Mouse (Mus musculus) heart, embryonic 10.5 days (tissue): ENCODE results near the gene Irf7. TPM values are rescaled to one million over a fixed set of nuclear protein-coding genes. Genes with fewer than 3 reads are reported as not detected.
A peak's percentile ranks its signal among the peaks of the same experiment; 100 is the strongest.

ENCODE experiments used
- DNase-seq: peaks from one replicate; pipeline ENCODE4 v3.0.0-alpha.2; 2017; ENCODE audit warnings: low spot score
- H3K27ac ChIP-seq: fragments of 300-500 bp; sonication (generic); 2 replicates; pipeline ENCODE4 v1.5.1; 2016; ENCODE audit warnings: mild to moderate bottlenecking
- H3K27me3 ChIP-seq: fragments of 300-500 bp; sonication (generic); 2 replicates; pipeline ENCODE4 v1.6.1; 2016; ENCODE audit warnings: mild to moderate bottlenecking; ENCODE audit not compliant: poor library complexity, insufficient read depth, severe bottlenecking
- H3K36me3 ChIP-seq: fragments of 300-500 bp; sonication (generic); 2 replicates; pipeline ENCODE4 v1.6.1; 2016; ENCODE audit warnings: mild to moderate bottlenecking, moderate library complexity
- H3K4me1 ChIP-seq: fragments of 300-500 bp; sonication (generic); 2 replicates; pipeline ENCODE4 v1.6.1; 2016; ENCODE audit warnings: mild to moderate bottlenecking
- H3K4me3 ChIP-seq: fragments of 300-500 bp; sonication (generic); 2 replicates; pipeline ENCODE4 v1.5.1; 2016; ENCODE audit warnings: mild to moderate bottlenecking, moderate library complexity
- H3K9me3 ChIP-seq: fragments of 300-500 bp; sonication (generic); 2 replicates; pipeline ENCODE4 v1.6.1; 2016; ENCODE audit warnings: mild to moderate bottlenecking, moderate library complexity
- WGBS: fragments of 180-500 bp; shearing (Covaris S2); methylation state at CpG from one replicate; pipeline ENCODE4 v1.1.7; 2016; 5-methylcytosine and 5-hydroxymethylcytosine counted together
- microRNA counts: library from miRNA; unstranded; fragments of <30 nt; microRNA quantifications from one replicate; lab custom pipeline; 2017
- microRNA-seq: library from miRNA; unstranded; fragments of <30 nt; microRNA quantifications from one replicate; pipeline ENCODE4, GENCODE M21; 2017
- polyA plus RNA-seq: library from polyadenylated mRNA; unstranded; fragments of >200 nt; fragmentation: Nextera tagmentation; extraction: Ambion mirVana; gene quantifications from 2 replicates; pipeline ENCODE4 v1.2.1, GENCODE M21; 2016

Irf7 gene
- polyA plus RNA-seq, 1 experiment from 2014 or later: 0.39 TPM

DNA sequence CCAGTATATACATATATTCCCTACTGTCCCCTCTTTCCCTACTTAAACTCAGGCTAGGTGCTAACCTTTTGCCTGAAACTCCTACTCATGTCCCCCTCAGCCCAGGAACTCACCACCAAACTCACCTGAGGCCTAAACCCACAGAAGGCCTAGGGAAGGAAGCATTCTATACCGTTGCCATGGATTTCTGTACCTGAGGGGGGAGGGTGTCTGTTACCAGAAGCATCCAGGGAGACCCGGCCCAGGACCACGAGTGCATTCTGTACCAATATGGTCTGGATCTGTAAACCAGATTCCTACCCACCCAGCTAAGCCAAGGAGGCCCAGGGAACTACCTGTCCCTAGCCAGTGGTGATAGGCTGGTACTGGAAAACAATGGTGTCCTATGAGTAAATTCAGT, 52.0 kb downstream of the Irf7 start:
- no peaks in the 10 kb centered on the region for H3K9me3 ChIP-seq
- peaks cover 19% of the 10 kb centered on the region for H3K36me3 ChIP-seq
- peak; percentile 69 for DNase-seq
- H3K4me3 ChIP-seq: no peak overlapping the region
- peaks cover 8% of the 10 kb centered on the region; the same call in 1 of the 2 replicates for H3K27me3 ChIP-seq
- 83% methylated on average over 3 of the region's 3 CpGs for WGBS
- peaks cover 45% of the 10 kb centered on the region for H3K4me1 ChIP-seq
- H3K27ac ChIP-seq: 0 out of 2 replicates have a peak overlapping the region, but pooled peaks have one; percentile 48

DNA sequence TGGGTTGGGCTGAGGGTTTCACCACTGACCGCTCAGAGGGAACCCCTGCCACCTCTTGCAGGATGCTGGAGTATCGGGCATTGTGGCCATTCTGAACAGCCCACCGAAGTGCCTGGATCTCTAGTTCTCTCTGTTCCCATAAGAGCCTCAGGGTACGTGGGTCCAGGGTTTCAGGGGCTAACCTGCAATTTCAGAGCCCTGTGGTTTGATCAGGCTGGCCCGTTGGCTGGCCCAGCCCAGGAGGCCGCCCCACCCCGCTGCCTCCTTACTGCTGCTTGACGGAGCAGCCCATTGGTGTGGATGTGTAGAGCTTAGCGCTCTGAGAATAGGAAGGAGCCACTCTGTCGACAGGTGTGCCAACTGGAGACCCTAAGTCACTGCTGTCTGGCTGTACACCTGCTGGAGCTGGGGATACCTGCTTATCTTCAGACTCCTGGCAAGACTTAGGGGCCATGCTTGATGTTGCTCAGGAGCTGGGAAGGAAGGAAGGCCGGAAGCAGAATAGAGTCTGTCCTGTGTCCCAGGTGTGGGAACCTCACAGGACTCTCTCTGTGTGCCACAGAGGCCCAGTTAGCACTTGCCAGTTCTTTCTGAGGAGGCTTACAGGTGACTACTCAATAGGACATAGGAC, 52.6 kb downstream of the Irf7 start, which contains the start of gene Lmntd2:
Gene Lmntd2, minus strand, starts transcription at position 476 of the 631 bp plus-strand sequence.
- Histone ChIP-seq H3K9me3 (no peaks in the 10 kb centered on the region), H3K36me3 (peaks cover 13% of the 10 kb centered on the region), H3K4me1 (peaks cover 44% of the 10 kb centered on the region), H3K27me3 (peaks cover 8% of the 10 kb centered on the region; the same call in 1 of the 2 replicates), H3K4me3 (peak within 1 kb of the TSS; percentile 75), H3K27ac (peak within 1 kb of the TSS; percentile 80)
- 91% methylated on average over 11 of the region's 11 CpGs for WGBS
- DNase-seq: no peak

DNA sequence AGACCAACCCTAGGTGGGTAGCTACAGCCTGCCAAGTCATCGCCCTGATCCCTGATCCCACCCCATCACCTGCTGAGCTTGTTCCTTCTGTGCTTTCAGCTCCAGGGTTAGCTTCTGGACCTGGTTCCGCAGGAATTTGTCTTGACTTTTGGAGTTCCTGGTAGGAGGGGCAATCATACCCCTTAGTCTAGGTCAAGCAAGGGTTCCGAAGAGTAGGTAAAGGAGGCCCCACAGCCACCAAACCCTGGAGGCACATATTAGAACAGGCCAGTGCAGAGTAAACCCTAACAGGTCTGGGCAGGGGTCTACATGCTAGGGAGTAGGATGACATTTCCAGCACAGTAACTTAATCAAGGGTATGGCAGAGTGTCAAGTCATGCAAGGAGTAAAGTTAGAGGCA, 53.1 kb downstream of the Irf7 start:
- no peak for DNase-seq
- Histone ChIP-seq H3K27me3 (peaks cover 10% of the 10 kb centered on the region; the same call in 1 of the 2 replicates), H3K4me3 (no peak overlapping the region), H3K27ac (no peak overlapping the region; the same call in 1 of the 2 replicates), H3K9me3 (no peaks in the 10 kb centered on the region), H3K4me1 (peaks cover 44% of the 10 kb centered on the region), H3K36me3 (peaks cover 11% of the 10 kb centered on the region)
- 76% methylated on average over 3 of the region's 3 CpGs for WGBS

MicroRNAs encoded within 50 kb of the gene (microRNA counts, 519-probe panel; counts per million panel counts)
- microRNA mmu-miR-210 (lab: Ali Mortazavi, UCI): 7,075 counts per million, percentile 78 among the panel's probes with 10 or more counts

Small RNAs within 50 kb of the gene (microRNA-seq; reads per million reads assigned to microRNA genes)
- 1,122 reads per million, percentile 80 among the genes with 10 or more reads in this experiment for gene Mir210

Other genes starting within 250 kb of the Irf7 start
- not detected in 2 replicates for gene Ifitm6, start 248.6 kb downstream of the Irf7 start, polyA plus RNA-seq
- gene Gm17387, start 237.3 kb downstream of the Irf7 start, polyA plus RNA-seq: not detected in 2 replicates
- gene B4galnt4, start 205.4 kb downstream of the Irf7 start, polyA plus RNA-seq: 2.6 and 12.7 TPM in 2 replicates
- 0.94 and 3.4 TPM in 2 replicates for gene Pkp3, start 188.3 kb downstream of the Irf7 start, polyA plus RNA-seq
- gene Sigirr, start 165.9 kb downstream of the Irf7 start, polyA plus RNA-seq: 3.0 and 5.7 TPM in 2 replicates
- gene Ano9, start 148.7 kb downstream of the Irf7 start, polyA plus RNA-seq: 0.42 and 0.97 TPM in 2 replicates
- 87.8 and 91.1 TPM in 2 replicates for gene Ptdss2, start 144.1 kb downstream of the Irf7 start, polyA plus RNA-seq
- gene Rnh1, start 93.6 kb downstream of the Irf7 start, polyA plus RNA-seq: 103 and 105 TPM in 2 replicates
- gene Hras, start 72.5 kb downstream of the Irf7 start, polyA plus RNA-seq: 89.6 and 92.6 TPM in 2 replicates
- 3.3 and 6.7 TPM in 2 replicates for gene Lrrc56, start 72.3 kb downstream of the Irf7 start, polyA plus RNA-seq
- 1.4 and 2.1 TPM in 2 replicates for gene Lmntd2, start 52.4 kb downstream of the Irf7 start, polyA plus RNA-seq
- gene Rassf7, start 50.6 kb downstream of the Irf7 start, polyA plus RNA-seq: 22.6 and 41.4 TPM in 2 replicates
- gene Phrf1, start 37.7 kb downstream of the Irf7 start, polyA plus RNA-seq: 73.5 and 84.7 TPM in 2 replicates
- gene Cdhr5, start 10.3 kb upstream of the Irf7 start, polyA plus RNA-seq: not detected in 2 replicates
- 1.7 and 5.0 TPM in 2 replicates for gene Sct, start 12.7 kb upstream of the Irf7 start, polyA plus RNA-seq
- gene Drd4, start 25.5 kb upstream of the Irf7 start, polyA plus RNA-seq: 0.13 TPM in 1 of 2 replicates, not detected in the other
- gene Deaf1, start 61.2 kb upstream of the Irf7 start, polyA plus RNA-seq: 35.6 and 39.4 TPM in 2 replicates
- gene Tmem80, start 61.3 kb upstream of the Irf7 start, polyA plus RNA-seq: 39.5 and 41.2 TPM in 2 replicates
- 3.1 and 8.2 TPM in 2 replicates for gene Eps8l2, start 72.4 kb upstream of the Irf7 start, polyA plus RNA-seq
- gene Taldo1, start 125.7 kb upstream of the Irf7 start, polyA plus RNA-seq: 270 and 285 TPM in 2 replicates
- gene Gatd1, start 147.7 kb upstream of the Irf7 start, polyA plus RNA-seq: 29.5 and 37.4 TPM in 2 replicates
- 13.7 and 23.5 TPM in 2 replicates for gene Cend1, start 163.0 kb upstream of the Irf7 start, polyA plus RNA-seq
- gene Slc25a22, start 171.4 kb upstream of the Irf7 start, polyA plus RNA-seq: 22.6 and 30.8 TPM in 2 replicates
- gene Pidd1, start 177.5 kb upstream of the Irf7 start, polyA plus RNA-seq: 18.0 and 18.2 TPM in 2 replicates
- 882 and 900 TPM in 2 replicates for gene Rplp2, start 180.9 kb upstream of the Irf7 start, polyA plus RNA-seq
- 28.3 and 38.9 TPM in 2 replicates for gene Pnpla2, start 188.7 kb upstream of the Irf7 start, polyA plus RNA-seq
- 14.0 and 14.6 TPM in 2 replicates for gene Cracr2b, start 194.6 kb upstream of the Irf7 start, polyA plus RNA-seq
- 23.1 and 38.2 TPM in 2 replicates for gene Cd151, start 200.9 kb upstream of the Irf7 start, polyA plus RNA-seq
- 73.2 and 74.5 TPM in 2 replicates for gene Polr2l, start 208.7 kb upstream of the Irf7 start, polyA plus RNA-seq
- 69.0 and 70.8 TPM in 2 replicates for gene Tspan4, start 208.8 kb upstream of the Irf7 start, polyA plus RNA-seq